ENCODE assay signal across 18 mouse cellular contexts in the genomic region with DNA sequence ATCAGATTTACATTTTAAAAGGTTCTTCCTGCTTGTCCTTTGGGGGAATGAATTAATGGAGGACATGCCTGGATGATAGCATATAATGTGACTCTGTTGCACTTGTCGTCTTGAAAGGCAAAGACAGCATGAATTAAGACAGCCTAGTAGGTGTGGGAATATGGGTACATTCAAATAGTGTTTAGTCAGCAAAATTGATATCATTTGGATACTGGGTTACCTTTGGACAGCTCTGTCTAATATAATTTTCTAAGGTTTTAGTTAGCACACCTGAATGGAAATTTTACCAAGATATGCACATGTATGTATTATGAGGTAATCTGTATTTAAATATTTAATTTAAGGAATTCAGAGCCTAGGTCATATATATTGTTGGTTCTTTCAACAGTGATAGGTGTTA.
"Had no signal": no experiment of that assay in that cellular context is flagged by ENCODE, and none has a peak within 500 bp of the region (broad histone marks: within the 10 kb centered on the region; RNA-seq: fewer than 3 reads in every experiment).

No protein-coding gene starts in this region.

- H3K9me3 ChIP-seq: liver, embryonic 15.5 days; midbrain, embryonic 10.5 days; midbrain, embryonic 13.5 days; neural tube, embryonic 13.5 days; neural tube, embryonic 15.5 days had no signal

- DNase-seq: liver, postnatal 0 days; lung, embryonic 14.5 days; lung, postnatal 10 days; lung, postnatal 4 days; retina, postnatal 1 day; right cerebral cortex, adult 18-20 months; right cerebral cortex, postnatal 25 days; right cerebral cortex, postnatal 4 days; spleen, adult 18-20 months; thymus, adult 18-20 months; thymus, postnatal 14 days; thymus, postnatal 36 days had no signal

- H3K27me3 ChIP-seq: liver, embryonic 15.5 days; midbrain, embryonic 13.5 days; neural tube, embryonic 13.5 days; neural tube, embryonic 15.5 days had no signal

- H3K4me1 ChIP-seq: liver, embryonic 15.5 days; midbrain, embryonic 10.5 days had no signal

- H3K4me2 ChIP-seq: liver, embryonic 15.5 days; lung, embryonic 14.5 days; midbrain, embryonic 13.5 days; neural tube, embryonic 13.5 days; neural tube, embryonic 15.5 days had no signal

- H3K9ac ChIP-seq: liver, embryonic 15.5 days; liver, postnatal 0 days; lung, embryonic 14.5 days; midbrain, embryonic 13.5 days; neural tube, embryonic 13.5 days; neural tube, embryonic 15.5 days had no signal

- H3K36me3 ChIP-seq: liver, embryonic 15.5 days; midbrain, embryonic 10.5 days; midbrain, embryonic 13.5 days; neural tube, embryonic 13.5 days; neural tube, embryonic 15.5 days had no signal

- ATAC-seq: liver, postnatal 0 days had no signal

- H3K4me3 ChIP-seq: liver, embryonic 15.5 days; midbrain, embryonic 10.5 days; midbrain, embryonic 13.5 days; myocyte; neural tube, embryonic 13.5 days; neural tube, embryonic 15.5 days had no signal

- H3K27ac ChIP-seq: liver, embryonic 15.5 days; midbrain, embryonic 10.5 days; midbrain, embryonic 13.5 days; neural tube, embryonic 13.5 days; neural tube, embryonic 15.5 days had no signal
